Mouse (Mus musculus) gonadal fat pad, adult 2 months (tissue): Measurements from ENCODE around the gene Asb18. TPM values are rescaled to one million over a fixed set of nuclear protein-coding genes. Genes with fewer than 3 reads are reported as not detected.

ENCODE experiments used
- DNase-seq: peaks from one replicate; pipeline ENCODE4 v3.0.0-alpha.2; 2012; ENCODE audit warnings: low read depth
- polyA plus RNA-seq: library from polyadenylated mRNA; depleted of rRNA; stranded (reverse); fragments of >200 nt; gene quantifications from 2 replicates; pipeline ENCODE4 v1.2.3, GENCODE M21; 2012; rRNA removed

Asb18 gene
- 26.8 and 36.7 TPM in 2 replicates for polyA plus RNA-seq

DNA sequence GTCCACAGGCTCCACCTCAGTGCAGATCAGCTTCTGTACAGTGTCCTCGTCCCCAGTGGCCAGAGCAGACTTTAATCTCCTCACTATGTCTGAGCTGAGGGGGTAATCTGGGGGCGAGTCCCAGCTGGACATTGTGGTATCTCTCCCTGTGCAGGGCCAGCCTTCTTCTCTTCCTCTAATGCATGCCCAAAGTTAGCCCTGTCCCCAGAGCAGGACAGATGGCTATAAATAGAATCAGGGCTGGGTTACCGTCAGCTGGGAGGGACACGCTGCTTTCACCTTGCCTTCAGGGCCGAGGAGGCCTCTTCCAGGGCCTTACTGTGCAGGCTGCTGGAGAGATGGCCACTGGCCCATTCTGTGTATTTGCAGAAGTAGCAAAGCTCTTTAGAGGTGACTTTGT is at the start of gene Asb18:
Gene Asb18 (minus strand): TSS at position 221 of the 400 bp plus-strand sequence.
- no peak for DNase-seq

DNA sequence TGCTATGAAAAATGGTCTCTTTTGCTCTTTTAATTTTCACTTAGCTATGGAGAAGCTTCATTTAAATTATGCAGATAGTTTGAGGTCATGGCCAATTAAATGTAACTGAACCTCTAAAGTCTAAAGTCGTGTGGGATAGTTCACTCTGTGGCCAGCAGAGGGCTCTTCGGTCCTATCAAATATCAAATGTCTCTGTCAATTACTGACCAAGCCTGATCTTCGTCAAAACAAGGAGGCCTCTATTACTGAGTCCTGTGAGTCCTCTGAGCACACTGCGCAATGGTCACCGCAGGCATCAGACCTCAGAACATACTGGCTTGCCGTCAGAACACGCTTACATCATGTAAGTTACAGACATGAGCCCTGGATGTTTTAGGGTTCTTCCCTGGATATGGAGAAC is 46.1 kb upstream of the Asb18 start:
- DNase-seq, result no peak

DNA sequence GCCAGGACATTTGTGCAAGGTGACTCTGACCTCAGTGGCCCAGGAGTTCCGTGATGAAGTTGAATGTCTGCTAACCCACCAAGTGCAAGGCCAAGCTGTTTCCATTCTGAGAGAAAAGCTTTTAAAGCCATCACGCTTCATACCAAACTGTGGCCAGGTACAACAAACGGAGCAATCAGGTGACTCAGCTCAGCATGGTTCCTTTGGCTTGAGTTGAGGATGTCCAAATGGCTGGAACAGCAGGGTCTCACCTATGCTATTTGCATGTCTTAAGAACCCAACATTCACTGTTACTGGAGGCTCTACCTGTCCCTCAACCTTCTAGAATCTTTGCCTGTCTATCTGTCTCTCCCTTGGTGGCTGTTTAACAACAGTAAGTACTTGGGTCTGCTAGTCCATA is 45.6 kb upstream of the Asb18 start:
- no peak for DNase-seq

DNA sequence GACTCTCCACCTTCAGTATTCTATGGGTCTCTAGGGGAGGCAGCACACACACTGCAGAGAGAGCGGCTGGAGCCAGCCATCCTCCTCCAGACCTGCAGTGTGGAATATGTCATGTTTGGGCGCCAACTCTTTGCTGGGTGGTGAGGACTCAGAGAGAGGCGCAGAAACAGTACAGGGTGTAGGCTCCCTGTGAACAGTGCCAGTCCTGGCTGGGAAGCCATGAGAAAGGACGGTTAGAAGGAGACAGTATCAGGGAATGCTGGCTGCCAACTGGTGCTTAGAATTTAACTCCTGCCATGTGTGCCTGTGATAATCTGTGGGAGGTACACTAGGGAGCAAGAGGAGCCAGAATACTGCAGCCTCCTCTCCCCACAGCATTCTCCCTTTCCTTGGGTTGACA is 40.5 kb upstream of the Asb18 start:
- DNase-seq, result no peak

DNA sequence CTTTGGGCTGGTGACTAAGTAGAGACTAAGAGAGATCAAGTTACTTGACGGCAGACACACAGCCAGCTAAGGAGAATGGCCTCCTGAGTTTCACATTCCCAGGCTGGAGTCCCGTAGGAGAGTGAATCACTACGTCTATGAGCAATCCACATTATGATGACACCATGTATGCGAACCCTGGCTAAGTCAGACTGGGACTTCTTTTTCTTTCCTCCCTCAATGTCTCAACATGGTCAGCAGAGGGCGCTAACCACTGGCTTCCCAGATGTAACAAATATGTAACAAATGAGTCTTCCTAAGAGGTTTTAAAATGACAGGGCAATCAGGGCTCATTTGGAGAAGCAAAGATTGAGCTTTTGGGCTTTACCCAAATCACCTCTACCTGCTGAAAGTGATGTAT is 36.9 kb upstream of the Asb18 start:
- DNase-seq, result no peak

DNA sequence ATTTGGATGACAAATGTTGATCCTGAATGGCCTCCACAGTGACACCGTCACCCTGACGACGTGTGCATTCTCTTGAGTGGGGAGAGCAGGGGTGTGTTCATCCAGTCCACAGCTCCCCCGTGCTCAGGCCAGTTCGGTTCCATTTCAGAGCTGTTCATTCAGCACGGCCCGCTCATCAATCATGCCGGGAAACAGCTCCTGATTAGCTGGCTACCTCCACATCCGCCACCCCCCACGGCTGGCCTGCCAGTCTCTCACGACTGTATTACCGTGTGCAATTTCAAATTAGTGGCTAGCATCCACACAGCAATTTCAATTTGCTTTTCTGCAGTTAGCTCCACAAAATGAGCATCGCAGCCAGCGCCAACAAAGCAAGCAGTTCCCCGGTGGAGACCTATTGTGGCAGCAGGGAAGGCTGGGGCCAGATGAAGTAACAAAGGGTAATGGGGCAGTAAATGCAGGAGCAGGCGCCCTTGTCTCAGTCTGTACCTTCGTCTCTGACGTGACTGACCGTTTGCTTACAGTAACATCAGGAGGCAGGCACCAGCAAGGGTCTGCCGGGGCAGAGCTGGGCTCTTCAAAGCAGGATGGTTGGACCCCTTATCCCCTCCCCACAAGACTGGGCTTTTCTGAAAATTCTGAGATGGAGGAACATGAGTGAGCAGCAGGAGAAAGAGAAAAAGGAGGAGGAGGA is 35.7 kb upstream of the Asb18 start:
- DNase-seq, result no peak

DNA sequence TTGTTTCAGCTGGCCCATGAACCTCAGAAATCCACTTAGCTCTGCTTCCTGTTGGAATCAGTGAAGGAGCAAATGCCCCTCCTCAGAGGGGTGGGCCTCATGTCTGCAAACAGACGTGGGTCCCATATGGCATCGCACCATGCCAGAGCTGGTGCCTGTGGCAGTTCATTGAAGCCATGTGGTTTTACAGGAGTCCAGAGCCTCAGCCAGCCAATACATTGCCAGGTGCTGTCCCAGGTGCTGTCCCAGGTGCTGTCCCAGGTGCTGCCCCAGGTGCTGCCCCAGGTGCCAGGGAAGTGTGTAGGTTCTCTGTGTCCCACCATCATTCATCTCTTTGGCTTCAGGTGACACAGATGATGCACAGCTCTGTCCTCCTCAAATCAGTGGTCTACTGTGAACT is 13.8 kb upstream of the Asb18 start:
- no peak for DNase-seq

DNA sequence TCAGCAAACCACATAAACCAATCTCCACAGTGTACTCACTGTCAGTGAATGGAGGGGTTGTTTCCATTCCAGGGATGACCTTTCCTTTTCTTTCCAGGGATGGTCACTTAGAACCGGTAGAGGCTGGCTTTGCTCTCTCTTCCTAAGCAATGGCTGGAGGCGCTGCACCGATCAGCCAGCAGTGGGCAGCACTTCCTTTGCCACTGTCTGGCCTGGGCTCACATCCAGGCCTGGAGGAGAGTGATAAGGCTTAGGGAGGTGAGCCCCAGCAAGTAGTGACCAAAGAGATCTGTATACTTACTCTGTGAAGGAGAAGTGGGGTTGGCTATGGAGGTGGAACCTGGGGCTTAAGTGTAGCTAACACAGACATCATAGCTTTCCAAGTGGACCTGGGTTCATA is 12.5 kb upstream of the Asb18 start:
- no peak for DNase-seq

DNA sequence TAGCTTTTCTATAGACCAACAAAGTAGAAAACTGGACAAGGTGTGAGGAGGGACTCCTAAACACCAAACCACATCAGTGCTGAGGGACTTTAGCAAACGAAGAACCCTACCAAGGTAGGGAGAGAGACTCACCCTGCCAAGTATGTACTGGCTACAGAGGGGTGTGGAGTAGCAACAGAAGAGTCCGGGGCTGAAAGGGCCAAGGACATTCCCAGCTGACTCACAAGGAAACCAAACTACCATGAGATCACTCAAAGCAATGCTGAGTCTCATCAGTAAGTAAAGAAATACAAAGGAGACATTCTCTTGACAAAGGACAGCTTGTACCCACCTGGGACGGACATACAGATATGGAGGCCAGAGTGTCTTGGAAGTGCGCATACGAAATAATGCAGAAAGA is 5.9 kb upstream of the Asb18 start:
- DNase-seq, result no peak

DNA sequence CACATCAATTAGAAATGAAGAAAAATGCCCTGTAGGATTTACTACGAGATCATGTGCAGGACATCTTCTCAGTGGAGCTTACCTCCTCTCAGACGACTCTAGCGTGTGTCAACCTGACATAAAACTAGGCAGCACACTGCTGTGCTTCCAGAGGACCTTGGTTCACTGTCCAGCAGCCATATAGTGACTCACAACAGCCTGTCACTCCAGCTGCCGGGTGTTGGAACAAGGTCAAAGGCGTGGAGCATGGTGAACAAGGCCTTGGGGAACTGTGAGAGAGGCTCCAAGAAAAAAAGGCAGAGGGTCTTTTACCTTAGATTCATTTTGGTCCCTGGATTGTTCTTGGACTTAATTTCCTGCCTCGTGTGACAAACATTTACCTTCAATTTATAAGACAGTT is 3.6 kb upstream of the Asb18 start:
- DNase-seq, result no peak

DNA sequence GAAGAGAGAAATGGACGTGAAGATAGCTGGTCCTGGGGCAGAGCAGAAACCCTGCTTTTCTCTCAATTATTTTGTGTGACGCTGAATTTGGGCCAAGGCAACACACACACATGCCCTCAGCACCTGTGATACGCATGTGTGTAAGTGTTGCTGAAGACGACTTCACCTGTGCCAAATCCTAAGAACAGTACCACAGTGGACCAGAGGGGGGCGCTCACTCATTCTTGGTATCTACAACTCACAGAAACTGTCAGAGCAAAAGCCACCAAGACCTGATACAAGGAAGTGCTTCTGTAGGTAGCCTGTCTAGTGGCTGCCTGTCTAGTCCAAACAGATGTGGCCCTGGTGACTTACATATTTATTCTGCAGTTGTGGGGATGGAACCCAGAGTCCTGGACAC is 1.2 kb downstream of the Asb18 start:
- DNase-seq, result no peak

DNA sequence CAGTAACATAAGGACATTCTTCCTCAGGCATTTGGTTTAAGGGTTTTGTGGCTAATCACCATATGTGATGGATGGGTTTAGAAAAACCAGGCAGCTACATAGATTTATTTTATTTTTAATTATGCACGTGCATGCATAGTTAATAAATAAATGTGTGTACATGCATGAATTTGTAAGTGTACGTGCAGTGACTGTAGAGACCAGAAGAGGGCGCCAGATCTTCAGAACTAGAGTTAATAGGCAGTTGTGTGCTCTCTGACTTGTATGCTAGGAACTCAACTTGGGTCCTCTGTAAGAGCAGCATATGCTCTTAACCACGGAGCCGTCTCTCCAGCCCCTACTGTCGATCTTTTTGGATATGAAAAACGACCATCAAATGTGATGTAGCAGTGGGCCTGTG is 1.6 kb downstream of the Asb18 start:
- no peak for DNase-seq

DNA sequence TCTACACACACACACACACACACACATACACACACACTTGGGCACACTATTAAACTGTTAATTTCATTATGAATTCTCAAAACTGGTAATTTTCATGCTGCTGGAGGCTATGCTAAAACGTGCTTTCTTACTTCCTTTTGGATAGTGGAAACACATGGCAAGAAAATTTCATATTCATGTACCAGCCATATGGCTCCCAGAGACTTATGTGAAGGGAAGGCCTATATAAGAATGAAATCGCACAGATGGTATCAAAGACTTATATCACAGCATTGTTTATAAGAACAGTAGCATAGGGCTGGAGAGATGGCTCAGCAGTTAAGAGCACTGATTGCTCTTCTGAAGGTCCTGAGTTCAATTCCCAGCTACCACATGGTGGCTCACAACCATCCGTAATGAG is 2.3 kb downstream of the Asb18 start:
- no peak for DNase-seq

DNA sequence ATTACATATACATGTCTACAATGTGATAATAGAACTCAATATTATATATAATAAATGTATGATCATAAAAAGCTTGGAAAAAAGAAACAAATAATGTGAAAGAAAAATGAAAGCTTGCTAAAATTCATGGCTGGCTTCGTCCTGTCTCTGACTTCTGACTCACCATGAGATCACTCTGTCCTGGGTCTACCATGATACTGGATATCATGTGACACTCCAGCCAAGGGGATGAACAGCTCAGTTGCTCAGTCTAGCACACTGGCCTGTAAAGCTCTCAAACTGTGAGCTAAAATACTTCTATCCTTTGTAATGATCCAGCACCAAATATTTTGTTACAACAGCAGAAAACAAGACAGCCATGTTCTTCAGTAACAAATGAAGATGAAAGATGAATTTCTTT is 4.4 kb downstream of the Asb18 start:
- DNase-seq, result no peak

DNA sequence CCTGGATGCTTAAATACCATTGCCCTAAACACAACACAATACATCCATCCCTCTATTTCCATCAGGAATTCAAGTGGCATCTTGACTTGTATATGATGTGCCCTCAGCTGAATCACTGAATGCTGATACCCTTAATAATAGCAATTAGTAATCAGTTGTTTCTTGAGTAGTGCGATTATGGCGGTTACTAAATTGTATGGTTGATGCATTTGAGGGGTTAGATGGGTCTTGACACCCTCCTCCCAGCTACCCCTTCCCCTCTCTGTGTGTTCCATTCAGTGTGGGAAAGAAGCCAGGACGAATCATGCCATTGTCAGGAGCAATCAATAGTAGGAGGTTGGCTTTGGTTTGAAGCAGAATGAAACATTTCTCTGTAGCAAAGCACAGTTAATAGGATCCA is 5.3 kb downstream of the Asb18 start:
- DNase-seq, result no peak

DNA sequence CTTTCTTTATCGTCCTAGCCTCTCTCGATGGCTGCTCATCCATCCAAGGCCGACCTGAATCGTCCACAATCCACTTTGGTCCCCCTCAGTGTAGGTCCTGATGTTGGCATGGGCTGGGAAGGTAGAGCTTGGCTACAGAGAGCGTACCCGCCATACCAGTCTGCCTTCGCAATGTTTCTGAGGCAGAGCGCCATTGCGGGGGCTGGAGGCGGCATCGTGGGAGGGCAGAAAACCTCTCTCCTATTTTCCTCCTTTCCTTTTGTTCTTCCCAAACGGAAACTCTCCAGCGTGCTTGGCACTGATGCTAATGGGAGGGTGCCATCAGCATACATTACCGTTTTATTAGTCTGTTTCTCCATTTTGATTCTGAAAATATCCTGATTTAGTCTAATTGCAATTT is 7.8 kb downstream of the Asb18 start:
- no peak for DNase-seq

DNA sequence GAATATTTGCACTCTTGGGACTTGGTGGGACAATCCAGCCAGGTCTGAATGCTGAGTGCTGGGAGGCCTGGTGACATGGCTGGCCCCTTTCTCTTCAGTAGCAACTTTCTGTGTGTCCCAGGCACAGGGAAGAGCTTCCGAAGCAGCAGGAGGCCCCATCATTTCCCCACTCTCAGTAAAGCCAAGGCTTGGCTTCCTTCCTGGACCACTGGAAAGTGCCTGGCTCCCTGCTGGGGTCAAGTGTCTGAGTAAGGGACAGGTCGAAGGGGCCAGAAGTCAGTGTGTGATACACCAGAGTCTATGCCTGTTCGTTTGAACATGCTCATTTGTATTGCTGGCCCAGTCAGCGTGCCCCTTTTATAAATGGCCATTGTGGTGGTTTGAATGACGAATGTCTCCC is 13.5 kb downstream of the Asb18 start:
- no peak for DNase-seq

DNA sequence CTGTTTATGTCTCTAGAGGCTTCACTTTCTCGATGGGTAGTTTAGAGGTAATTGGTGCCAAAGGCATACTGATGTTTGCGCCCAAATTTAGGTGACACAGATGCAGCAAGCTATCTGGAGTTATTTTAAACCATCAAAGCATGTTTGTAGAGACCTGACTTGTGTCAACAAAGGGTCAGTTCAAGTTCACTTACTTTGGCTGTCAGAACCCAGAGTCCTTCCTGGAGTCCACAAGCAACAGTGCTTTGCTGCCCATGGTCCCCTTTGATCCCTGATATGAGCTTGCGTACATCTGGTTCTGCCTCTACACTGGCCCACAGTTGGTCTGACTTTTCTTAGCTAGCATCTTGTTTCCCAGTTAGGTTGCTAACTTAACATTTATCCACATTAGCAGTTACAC is 14.6 kb downstream of the Asb18 start:
- no peak for DNase-seq

DNA sequence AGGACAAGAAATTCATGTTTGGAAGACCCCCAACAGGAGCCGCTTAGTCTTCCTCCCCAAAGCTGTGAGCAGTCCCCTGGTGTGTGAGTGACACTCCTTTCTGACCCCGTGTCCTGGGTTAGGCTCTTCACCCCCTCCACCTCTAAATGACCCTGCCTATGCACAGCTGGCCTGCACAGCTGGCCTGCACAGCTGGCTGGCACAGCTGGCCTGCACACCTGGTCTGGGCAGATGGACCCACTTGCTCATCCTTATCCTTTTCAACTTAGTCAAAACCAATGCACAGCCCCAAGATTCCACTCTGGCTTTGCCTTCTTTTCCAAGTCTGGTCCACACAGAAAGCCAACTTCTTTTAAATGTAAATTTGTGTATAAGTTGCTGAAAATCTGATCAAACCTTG is 15.8 kb downstream of the Asb18 start:
- no peak for DNase-seq

DNA sequence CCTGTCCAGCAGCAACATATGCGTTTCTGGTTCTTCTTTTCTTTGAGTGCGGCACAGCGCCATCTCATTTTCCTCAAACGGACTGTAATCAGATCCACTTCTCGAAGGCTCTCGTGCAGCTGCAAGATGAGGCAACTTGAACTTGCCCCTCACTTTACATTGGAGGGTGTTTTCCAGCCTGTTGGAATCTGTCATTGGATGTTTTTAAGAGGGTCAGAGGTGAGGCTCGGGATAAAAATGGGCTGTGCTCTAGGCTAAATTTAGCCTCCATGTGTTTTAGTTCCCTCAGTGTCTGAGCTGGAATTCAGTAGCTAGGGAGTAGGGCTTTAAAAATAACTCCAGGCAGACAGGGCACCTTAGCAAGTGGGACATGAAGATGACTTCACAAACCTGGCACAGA is 16.4 kb downstream of the Asb18 start:
- no peak for DNase-seq

DNA sequence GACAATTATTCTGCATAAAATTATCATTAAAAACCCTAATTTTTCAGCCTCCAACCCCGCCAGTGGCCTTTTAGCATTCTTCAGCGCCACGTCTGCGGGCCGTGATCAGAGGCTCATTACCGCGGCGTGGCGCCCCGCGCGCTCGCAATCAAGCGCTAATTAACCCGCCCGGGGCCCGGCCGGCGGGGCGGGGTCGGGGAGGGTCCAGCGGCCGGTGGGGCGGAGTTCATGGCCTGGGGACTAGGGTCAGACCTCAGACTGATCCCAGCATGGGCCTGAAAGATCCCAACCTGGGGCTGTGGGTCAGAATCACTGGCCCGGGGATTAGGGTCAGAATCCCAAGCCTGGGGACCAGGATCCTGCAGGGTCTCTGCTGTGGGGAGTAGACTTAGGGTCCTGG is 22.2 kb downstream of the Asb18 start:
- no peak for DNase-seq

DNA sequence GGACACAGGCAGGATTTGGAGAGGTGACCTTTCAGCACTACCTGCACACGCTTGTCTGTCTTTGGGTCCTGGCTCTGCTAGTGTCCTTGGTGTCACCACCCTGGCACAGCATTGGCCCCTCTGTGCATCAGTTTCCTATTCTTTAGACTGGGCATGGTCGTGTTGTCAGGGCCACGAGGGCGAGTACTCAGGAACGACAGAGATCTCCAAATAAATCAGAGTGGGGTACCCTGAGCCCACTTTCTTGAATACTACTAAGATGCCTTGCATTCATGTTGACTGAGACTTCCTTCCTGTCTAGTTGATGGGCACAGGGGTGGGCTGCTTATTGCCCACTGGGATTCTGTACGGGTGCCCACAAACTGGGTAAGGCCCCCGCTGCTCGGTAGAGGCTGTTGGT is 37.2 kb downstream of the Asb18 start:
- no peak for DNase-seq

DNA sequence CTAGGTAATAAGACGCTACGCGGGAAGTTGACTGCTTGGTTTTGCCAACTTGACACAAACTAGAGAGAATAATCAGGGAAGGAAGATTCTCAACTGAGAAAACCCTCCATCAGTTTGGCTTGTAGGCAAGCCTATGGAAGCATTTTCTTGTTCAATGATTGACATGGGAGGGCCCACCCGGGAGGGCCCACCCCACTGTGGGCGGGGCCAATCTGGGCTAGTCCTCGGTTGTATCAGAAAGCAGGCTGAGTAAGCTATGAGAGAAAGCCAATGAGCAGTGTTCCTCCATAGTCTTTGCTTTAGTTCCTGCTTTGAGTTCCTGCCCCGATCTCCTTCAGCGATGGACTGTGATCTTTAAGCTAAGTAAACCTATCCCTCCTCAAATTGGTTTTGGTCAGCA is 38.1 kb downstream of the Asb18 start:
- DNase-seq, result no peak

DNA sequence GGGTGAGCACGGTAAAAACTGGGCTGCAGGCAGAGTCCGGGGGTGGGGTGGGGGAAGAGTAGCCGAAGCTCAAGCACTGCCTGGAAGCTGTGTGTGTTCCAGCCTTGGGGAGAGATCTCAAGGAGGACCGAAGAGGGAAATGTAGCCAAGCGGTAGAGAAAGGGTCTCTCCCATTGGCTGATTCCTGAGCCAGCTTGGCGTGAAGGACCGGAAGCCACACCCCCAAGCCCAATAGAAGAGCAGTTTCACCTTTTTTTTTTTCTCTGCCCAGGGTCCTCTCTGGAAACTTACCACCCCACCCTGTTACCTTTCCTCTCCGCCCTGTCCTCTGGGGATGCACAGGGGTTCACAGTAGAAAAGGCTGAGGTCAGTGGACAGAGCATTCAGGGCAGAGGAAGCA is 39.9 kb downstream of the Asb18 start:
- no peak for DNase-seq

DNA sequence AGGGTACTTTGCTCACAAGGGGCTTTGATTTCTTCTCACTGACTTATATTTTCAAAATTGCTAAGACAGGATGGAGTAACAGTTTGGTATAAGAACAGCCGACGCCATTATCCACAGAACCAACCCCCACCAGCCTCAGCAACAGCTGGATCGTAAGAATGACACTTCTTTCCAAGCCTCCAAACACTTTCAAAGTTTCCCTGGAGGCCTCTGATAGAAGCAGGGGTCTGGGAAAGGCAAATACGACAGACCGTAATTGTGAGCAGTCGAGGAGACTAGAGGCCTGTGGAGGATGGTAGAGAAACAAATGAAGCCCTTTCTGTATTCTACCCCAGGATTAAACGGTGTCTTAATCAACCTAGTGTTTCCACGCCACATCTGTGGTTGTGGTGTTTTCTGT is 42.6 kb downstream of the Asb18 start:
- no peak for DNase-seq
